Mouse (Mus musculus): ENCODE data around the gene Yap1.

Gene Yap1

DNA sequence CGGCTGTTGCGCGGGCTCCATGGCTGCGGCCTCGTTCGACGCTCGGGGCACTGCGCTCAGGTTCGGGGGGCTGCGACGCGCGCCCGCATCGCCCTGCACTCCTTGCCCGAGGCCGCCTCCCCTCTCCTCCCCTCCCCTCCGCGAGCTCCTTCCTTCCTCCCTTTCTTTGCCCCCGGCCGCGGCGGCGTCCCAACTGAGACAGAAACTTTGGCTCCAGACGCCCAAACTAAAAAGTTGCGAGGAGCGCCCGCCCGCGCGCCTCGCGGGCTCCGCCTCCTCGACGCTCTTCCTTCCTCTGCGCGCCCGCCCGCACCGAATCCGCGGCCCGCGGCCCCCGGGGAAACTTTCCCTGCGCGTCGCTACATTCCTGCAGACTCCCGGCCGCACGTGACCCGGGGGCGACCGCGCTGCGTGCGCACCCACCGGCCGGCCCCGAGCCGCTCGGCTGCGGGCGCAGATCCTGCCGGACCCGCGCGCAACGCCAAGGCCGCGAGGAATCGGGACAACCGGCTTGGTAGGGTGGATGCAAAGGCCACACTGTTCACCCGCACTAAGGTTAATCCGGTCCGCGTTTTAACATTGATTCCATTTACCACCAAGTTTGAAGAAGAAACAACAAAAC lies at the start of gene Yap1:
TSS of gene Yap1 (minus strand) at position 227 of the 622 bp plus-strand sequence.
- peak in 1 of 2 experiments; percentile 40 for DNase-seq (ENCODE audit: low spot score in 2 of 2)

DNA sequence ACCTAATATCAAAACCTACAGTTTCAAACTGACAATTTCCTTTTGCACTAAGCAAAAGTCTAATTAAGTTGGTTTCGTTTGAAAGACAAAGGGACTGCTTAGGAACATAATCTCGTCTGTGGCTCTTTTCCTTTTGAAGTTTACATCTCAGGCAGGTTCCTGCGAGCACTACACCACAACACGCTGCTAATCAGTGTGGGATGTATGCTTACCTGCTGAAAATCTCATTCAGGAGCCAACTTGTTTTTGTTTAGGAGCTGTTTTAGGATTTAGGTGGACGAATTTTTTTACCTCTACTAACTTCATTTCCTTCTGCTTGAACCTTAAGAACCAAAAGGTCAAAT lies 38.6 kb upstream of the Yap1 start:
- DNase-seq (ENCODE audit: low spot score in 2 of 2) = no peak

- DNase-seq (ENCODE audit: low spot score in 2 of 2) = peak; percentile 55 to 65
These were observed 38.1 kb upstream of the Yap1 start, which contains the start of gene Cfap300 for GRCm38 (mm10) chr9:8042338-8043043. TSS of gene Cfap300 (minus strand) at chr9:8042823.

- no peak for DNase-seq (ENCODE audit: low spot score in 2 of 2)
These were observed 31.1 kb upstream of the Yap1 start for GRCm38 (mm10) chr9:8035546-8035945.

GRCm38 (mm10) chr9:8035091-8035490 lies 30.7 kb upstream of the Yap1 start:
- DNase-seq (ENCODE audit: low spot score in 2 of 2) = no peak

DNA sequence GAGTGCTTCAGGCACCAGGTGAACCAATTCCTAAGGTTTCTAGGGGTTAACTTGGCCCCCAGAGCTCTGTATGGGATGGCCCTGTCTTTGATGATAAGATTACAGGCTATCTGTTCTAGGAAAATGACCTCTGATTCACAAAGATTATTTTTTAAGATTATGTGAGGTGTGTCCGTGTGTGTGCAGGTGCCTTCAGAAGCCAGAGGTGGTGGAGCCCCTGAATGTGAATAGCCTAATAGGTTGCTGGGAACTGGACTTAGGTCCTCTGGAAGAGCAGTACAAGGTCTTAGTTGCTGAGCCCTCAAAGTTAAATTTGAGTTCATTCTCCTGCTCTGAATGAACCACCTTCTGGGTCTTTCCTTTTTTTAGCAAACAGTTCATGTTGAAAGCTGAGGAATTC lies 29.7 kb upstream of the Yap1 start:
- DNase-seq (ENCODE audit: low spot score in 2 of 2) = no peak

- DNase-seq (ENCODE audit: low spot score in 2 of 2) = no peak
These were observed 28.5 kb upstream of the Yap1 start for GRCm38 (mm10) chr9:8032847-8033246.

GRCm38 (mm10) chr9:8018609-8019008 lies 14.2 kb upstream of the Yap1 start:
- DNase-seq (ENCODE audit: low spot score in 2 of 2) = no peak

DNA sequence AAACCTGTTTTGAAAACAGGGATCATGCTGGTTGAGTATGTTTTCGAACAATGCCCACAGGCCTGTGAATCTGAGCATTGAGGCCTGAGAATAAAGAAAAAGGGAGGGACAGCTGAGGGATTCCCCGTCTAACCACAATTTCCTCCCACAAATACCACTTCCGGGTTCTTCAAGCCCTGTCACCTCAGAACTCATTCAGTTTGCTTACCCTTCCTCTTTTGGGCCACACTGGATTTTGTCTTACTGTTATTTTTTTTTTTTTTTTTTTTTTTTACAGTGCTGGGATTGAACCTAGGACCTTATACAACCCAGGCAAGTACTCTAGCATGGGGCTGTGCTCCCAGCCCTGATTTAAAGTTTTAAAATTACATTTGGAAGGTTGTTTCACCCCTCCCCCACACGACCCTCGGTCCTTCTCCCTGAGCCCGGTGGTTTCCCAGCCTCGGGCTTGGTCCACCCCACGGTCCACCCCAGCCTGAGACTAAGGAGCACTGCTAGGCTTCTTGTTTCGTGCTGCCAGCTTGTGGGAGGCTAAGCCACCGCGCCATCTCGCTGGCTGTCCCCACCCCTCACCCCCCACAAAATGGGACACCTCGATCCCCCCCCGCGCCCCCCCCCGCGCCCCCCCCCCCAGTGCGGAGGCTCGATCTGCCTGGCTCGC lies 13.0 kb upstream of the Yap1 start:
- DNase-seq (ENCODE audit: low spot score in 2 of 2) = peak in 1 of 2 experiments; percentile 28

DNA sequence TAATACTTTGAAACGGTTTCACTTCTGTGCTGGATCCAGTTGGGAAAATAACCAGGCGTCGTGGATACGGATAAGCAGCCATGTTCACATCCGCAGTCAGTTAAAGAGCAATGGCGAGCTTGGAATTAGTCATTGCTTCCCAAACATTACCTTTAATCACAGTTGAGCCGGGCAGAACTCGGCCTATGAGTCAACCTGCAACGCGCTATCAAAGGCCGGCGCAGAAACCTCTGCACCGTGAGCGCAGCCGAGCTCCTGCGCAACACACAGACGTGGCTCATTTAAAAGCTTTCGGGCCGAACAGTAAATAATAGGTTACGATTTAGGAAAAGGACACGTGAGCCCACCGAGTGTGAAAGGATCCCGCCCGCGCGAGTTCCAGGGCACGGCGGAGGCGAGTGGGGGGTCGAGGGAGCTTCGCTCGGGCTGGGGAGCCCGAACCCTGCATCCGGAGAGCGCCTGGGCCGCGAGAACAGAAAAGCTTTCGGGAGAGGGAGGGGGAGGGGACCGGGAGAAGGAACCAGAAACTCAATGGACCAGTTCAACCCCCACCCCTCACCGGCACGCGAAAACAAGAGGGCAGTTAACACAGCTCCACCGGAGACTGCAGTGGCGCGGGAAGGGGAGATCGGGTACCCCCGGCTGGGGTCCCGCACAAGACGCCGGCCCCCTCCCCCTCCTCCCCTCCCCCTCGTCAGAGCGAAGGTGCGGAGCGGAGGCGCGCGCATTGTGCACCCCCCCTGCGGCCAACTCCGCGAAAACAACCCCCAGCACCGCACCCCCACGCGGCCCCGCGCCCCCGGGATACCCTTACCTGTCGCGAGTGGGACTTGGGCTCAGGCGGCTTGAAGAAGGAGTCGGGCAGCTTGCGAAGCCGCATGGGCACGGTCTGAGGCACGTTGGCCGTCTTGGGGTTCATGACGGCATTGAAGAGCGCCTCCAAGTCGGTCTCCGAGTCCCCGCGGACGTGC lies 810 bp downstream of the Yap1 start:
- no peak for DNase-seq (ENCODE audit: low spot score in 2 of 2)

GRCm38 (mm10) chr9:8002806-8003205 lies 1.6 kb downstream of the Yap1 start:
- no peak for DNase-seq (ENCODE audit: low spot score in 2 of 2)

DNA sequence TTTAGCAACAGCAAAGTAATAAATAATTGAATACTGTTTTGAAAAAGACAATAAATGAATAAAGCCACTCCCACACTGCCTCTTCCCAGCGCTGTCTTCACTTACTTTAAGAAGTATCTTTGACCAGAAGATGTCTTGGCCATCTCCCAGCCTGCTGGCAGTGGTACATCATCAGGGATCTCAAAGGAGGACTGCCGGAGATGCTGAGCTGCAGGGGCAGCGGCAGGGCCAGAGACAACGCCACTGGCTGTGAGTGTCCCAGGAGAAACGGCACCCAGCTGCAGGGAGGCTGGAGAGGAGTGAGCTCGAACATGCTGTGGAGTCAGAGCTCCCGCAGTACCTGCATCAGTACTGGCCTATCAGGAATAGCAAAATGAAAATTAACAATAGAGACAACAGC lies 3.0 kb downstream of the Yap1 start:
- no peak for DNase-seq (ENCODE audit: low spot score in 2 of 2)

- no peak for DNase-seq (ENCODE audit: low spot score in 2 of 2)
These were observed 10.1 kb downstream of the Yap1 start for GRCm38 (mm10) chr9:7994275-7994674.

- no peak for DNase-seq (ENCODE audit: low spot score in 2 of 2)
These were observed 11.7 kb downstream of the Yap1 start for GRCm38 (mm10) chr9:7992651-7993050.

DNA sequence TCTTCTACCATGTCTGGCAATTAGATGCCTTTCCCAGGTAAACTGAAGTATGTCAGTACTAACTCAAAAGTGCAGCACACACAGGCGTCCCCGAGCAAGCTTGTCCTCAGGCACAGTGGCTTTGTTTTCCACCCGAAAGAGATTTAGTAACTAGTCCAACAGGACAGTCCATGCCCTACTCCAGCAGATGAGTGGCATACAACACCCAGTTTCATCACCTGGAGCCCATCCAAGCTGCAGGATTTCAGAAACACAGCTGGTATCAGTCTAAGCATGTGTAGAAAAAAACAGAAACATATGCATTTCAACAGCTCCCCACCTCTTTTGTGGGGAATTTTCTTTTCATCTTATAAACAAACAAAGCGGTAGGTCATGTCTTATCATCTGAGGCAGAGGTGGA lies 13.5 kb downstream of the Yap1 start:
- DNase-seq (ENCODE audit: low spot score in 2 of 2) = no peak

- DNase-seq (ENCODE audit: low spot score in 2 of 2) = no peak
These were observed 17.3 kb downstream of the Yap1 start for GRCm38 (mm10) chr9:7987119-7987518.

DNA sequence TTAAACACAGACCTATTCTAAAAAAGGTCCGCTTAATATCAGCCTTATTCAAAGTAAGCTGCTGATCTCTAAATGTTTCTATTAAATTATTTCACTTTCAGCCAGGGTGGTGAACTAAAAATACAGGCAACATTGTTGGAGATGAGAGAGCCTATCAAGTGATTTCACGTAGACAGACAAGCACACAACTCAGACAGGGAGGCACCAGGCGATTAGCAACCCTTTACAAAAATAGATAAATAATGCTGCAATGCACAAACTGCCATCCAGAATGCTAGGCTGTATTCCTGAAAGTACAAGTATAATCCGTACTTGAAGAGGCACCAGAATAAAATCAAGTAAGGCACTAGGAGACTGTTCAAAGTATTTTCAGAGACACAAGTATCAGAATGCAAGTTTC lies 20.1 kb downstream of the Yap1 start:
- DNase-seq (ENCODE audit: low spot score in 2 of 2) = no peak

- DNase-seq (ENCODE audit: low spot score in 2 of 2) = no peak
These were observed 20.7 kb downstream of the Yap1 start for GRCm38 (mm10) chr9:7983665-7984064.

GRCm38 (mm10) chr9:7980162-7980561 lies 24.2 kb downstream of the Yap1 start:
- DNase-seq (ENCODE audit: low spot score in 2 of 2) = no peak

DNA sequence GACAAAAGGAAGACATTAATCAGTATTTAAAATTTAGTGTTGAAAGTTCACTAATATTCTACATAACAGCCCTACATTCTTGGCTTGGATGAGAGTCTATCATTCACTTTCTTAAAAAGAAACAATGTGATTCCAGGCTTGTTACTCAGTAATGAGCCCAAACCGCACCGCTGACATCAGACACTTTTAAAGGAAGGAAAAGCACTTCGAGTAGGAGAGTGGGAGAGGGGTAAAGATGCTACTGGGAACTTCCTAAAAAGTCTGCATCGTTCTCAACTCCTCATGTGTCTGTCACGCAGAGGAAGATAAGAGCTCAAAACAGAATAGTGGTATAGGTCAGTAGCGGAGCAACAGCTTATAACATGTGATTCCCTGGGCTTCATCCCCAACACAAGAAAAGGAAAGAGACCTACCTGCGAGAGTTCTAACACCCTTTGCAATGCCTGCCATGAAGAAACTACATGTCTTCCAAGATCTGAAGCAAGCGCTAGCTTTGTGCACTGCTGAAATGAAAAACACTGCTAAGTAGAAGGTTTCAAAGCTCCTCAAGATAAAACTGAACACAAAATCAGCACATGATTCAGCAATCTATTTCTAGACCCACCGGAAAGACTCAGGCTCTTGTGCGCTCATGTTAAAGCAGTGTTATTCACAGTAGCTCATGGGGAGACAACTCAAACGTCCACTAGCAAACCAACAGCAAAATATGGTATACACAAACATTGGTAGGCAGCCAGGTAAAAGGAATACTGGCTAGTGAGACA lies 25.1 kb downstream of the Yap1 start:
- no peak for DNase-seq (ENCODE audit: low spot score in 2 of 2)

DNA sequence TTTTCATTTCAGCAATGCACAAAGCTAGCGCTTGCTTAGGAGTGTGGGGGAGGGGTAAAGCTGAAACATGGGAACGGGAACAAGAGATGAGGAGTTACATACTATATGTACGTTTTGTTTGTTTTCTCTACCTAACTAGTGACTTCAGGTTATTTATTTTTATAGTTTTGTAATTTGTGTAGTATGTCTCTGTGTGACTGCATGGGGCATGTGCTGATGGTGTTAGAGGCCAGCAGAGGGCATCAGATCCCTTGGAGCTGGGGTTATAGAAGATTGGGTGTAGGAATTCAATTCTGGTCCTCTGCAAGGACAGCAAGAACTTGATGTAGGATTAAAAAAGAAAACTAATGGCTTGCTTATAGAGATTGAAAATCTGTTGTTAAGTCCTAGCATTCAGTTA lies 25.9 kb downstream of the Yap1 start:
- DNase-seq (ENCODE audit: low spot score in 2 of 2) = no peak
